Mouse (Mus musculus) spleen, adult 2 months (tissue): ENCODE results near the gene Zbtb16.

Source experiments
- CTCF ChIP-seq: fragments of 200-500 bp; IDR thresholded peaks from 2 replicates; pipeline ENCODE4 v1.5.1; 2011; ENCODE audit warnings: mild to moderate bottlenecking, inconsistent platforms; ENCODE audit not compliant: insufficient read depth, insufficient read length, insufficient replicate concordance; ENCODE audit errors: extremely low read depth
- POLR2A ChIP-seq: fragments of 200-500 bp; IDR thresholded peaks from 2 replicates; pipeline ENCODE4 v1.6.1; 2011; ENCODE audit warnings: low read depth, low read length, inconsistent platforms

- TF ChIP-seq CTCF = no peak
- no peak for TF ChIP-seq POLR2A
Measured at GRCm38 (mm10) chr9:48794463-48794862, 41.6 kb downstream of the Zbtb16 start.
